Mouse (Mus musculus) myocyte (in vitro differentiated cells): ENCODE measurements at regions not wholly inside any gene's neighbourhood (a gene's known extent, or its start where the extent isn't known, plus 50 kb on each side); places are given as distances from the start of the nearest gene placed in this dataset.
"Not testable (repeated sequence)": the region's sequence is repeated elsewhere in the genome, so short reads cannot be mapped to it uniquely, and the experiment has no call there.

Experiments
- H3K27me3 ChIP-seq: one replicate; pipeline ENCODE4 v1.6.1; 2011; ENCODE audit not compliant: control insufficient read depth, insufficient read depth, insufficient read length
- H3K36me3 ChIP-seq: one replicate; pipeline ENCODE4 v1.6.1; 2011; ENCODE audit not compliant: control insufficient read depth, insufficient read depth
- H3K4me2 ChIP-seq: one replicate; pipeline ENCODE4 v1.6.1; 2011; ENCODE audit warnings: low read depth, control low read depth
- H3K4me3 ChIP-seq: one replicate; pipeline ENCODE4 v1.5.1; 2011; ENCODE audit warnings: mild to moderate bottlenecking, control low read depth, moderate library complexity
- H3K79me2 ChIP-seq: one replicate; pipeline ENCODE4 v1.6.1; 2011; ENCODE audit not compliant: control insufficient read depth, insufficient read depth
- H3ac ChIP-seq: one replicate; pipeline ENCODE4 v1.6.1; 2011; ENCODE audit not compliant: control insufficient read depth, insufficient read length
- CEBPB ChIP-seq: IDR thresholded peaks from 2 replicates; pipeline ENCODE4 v1.6.1; 2011; ENCODE audit warnings: mild to moderate bottlenecking, moderate library complexity; ENCODE audit not compliant: poor library complexity, insufficient read depth, severe bottlenecking
- E2F4 ChIP-seq: IDR thresholded peaks from one replicate; pipeline ENCODE4 v1.6.1; 2011; ENCODE audit warnings: mild to moderate bottlenecking, control low read depth, moderate library complexity; ENCODE audit not compliant: insufficient read depth
- MAX ChIP-seq: IDR thresholded peaks from one replicate; pipeline ENCODE4 v1.6.1; 2011; ENCODE audit warnings: low read depth, mild to moderate bottlenecking, control low read depth
- MYOD1 ChIP-seq, 3 experiments: IDR thresholded peaks; one replicate each; pipeline ENCODE4 v1.6.1; 2011; ENCODE audit warnings: control low read depth in 2 of 3, low read depth in 2 of 3, mild to moderate bottlenecking in 2 of 3, moderate library complexity in 1 of 3; ENCODE audit not compliant: insufficient read length in 2 of 3, control insufficient read depth in 1 of 3
- MYOG ChIP-seq, 3 experiments: IDR thresholded peaks; one replicate each; pipeline ENCODE4 v1.6.1; 2011; ENCODE audit warnings: control low read depth in 2 of 3, low read depth in 2 of 3, mild to moderate bottlenecking in 2 of 3; ENCODE audit not compliant: insufficient read length in 2 of 3, control insufficient read depth in 1 of 3, insufficient read depth in 1 of 3
- POLR2A ChIP-seq: IDR thresholded peaks from one replicate; pipeline ENCODE4 v1.6.1; 2011; ENCODE audit warnings: low read depth, mild to moderate bottlenecking, control low read depth, moderate library complexity; ENCODE audit not compliant: insufficient read length
- POLR2AphosphoS2 ChIP-seq: IDR thresholded peaks from one replicate; pipeline ENCODE4 v1.6.1; 2011; ENCODE audit warnings: low read depth, control low read depth; ENCODE audit not compliant: insufficient read length
- REST ChIP-seq: IDR thresholded peaks from one replicate; pipeline ENCODE4 v1.6.1; 2011; ENCODE audit warnings: mild to moderate bottlenecking, control low read depth, moderate library complexity; ENCODE audit not compliant: insufficient read depth, insufficient read length
- SRF ChIP-seq: IDR thresholded peaks from one replicate; pipeline ENCODE4 v1.6.1; 2011; ENCODE audit warnings: low read depth; ENCODE audit not compliant: control insufficient read depth, insufficient read length
- TCF12 ChIP-seq: IDR thresholded peaks from one replicate; pipeline ENCODE4 v1.6.1; 2011; ENCODE audit warnings: mild to moderate bottlenecking, control low read depth; ENCODE audit not compliant: poor library complexity, insufficient read depth, severe bottlenecking
- TCF3 ChIP-seq: IDR thresholded peaks from one replicate; pipeline ENCODE4 v1.6.1; 2011; ENCODE audit warnings: low read depth, control low read depth; ENCODE audit not compliant: insufficient read length
- USF1 ChIP-seq: IDR thresholded peaks from one replicate; pipeline ENCODE4 v1.6.1; 2011; ENCODE audit warnings: low read depth, mild to moderate bottlenecking, control low read depth, moderate library complexity

GRCm38 (mm10) chr7:125181548-125181947 is 262.9 kb upstream of the Kdm8 start:
- Histone ChIP-seq H3K4me2 (no peak overlapping the region), H3K79me2 (no peaks in the 10 kb centered on the region), H3ac (no peak overlapping the region), H3K4me3 (no peak overlapping the region), H3K27me3 (no peaks in the 10 kb centered on the region), H3K36me3 (no peaks in the 10 kb centered on the region)
- no peak for TF ChIP-seq USF1
- no peak for TF ChIP-seq MYOG (IDR thresholded peaks at IDR 0.05; ENCODE audit: control insufficient read depth in 1 of 3, insufficient read depth in 1 of 3, insufficient read length in 2 of 3, low read depth in 2 of 3)
- no peak for TF ChIP-seq MYOD1 (IDR thresholded peaks at IDR 0.05; ENCODE audit: control insufficient read depth in 1 of 3, insufficient read length in 2 of 3, low read depth in 2 of 3)
- TF ChIP-seq SRF, result no peak
- no peak for TF ChIP-seq TCF12
- TF ChIP-seq REST, result no peak
- no peak for TF ChIP-seq CEBPB
- TF ChIP-seq MAX, result no peak
- TF ChIP-seq TCF3, result no peak
- no peak for TF ChIP-seq POLR2A
- TF ChIP-seq E2F4, result no peak
- no peak for TF ChIP-seq POLR2AphosphoS2

GRCm38 (mm10) chr7:125182266-125182665 is 262.2 kb upstream of the Kdm8 start:
- TF ChIP-seq REST (no peak), E2F4 (no peak), USF1 (no peak), POLR2AphosphoS2 (no peak), POLR2A (no peak), MYOD1 (IDR thresholded peaks at IDR 0.05; ENCODE audit: control insufficient read depth in 1 of 3, insufficient read length in 2 of 3, low read depth in 2 of 3) (no peak), TCF12 (no peak), SRF (no peak), MYOG (IDR thresholded peaks at IDR 0.05; ENCODE audit: control insufficient read depth in 1 of 3, insufficient read depth in 1 of 3, insufficient read length in 2 of 3, low read depth in 2 of 3) (no peak), TCF3 (no peak), MAX (no peak), CEBPB (no peak)
- Histone ChIP-seq H3K36me3 (no peaks in the 10 kb centered on the region), H3K79me2 (no peaks in the 10 kb centered on the region), H3K4me3 (no peak overlapping the region), H3K27me3 (no peaks in the 10 kb centered on the region), H3ac (no peak overlapping the region), H3K4me2 (no peak overlapping the region)

- H3K4me3 ChIP-seq, H3K79me2 ChIP-seq, H3K27me3 ChIP-seq, H3ac ChIP-seq, H3K4me2 ChIP-seq, H3K36me3 ChIP-seq: not testable (repeated sequence)
Observed at GRCm38 (mm10) chr7:125183011-125183410, 261.5 kb upstream of the Kdm8 start.

DNA sequence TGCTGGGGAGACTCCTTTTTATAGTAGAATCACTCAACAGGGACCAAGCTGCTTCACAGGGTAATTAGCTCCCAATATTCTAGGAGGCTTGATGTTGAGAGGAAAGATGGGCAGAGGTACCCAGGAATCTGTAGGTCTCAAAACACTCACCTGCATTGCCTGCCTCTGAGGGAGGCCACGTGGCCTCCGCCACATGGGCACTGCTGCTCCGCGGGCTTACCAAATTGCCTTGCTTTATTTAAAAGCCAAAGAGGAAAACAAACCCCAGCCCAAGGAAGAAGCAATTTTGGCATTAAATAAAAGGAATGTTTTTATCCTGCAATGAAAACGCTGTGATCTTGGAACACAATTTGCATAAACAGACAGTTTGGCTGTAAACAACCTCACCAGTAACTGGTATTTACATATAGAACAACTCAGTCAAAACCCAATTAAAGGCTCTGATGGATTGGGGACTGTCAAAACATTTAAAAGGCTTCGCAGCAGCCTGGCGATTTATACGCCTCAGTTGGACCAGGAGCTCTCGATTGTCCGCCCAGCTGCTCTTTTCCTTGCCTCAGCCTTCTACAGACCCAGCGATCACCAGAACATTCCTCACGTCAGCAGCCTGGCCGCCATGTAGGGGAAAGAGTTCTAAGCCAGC is 259.3 kb upstream of the Kdm8 start:
- H3K79me2 ChIP-seq, result no peaks in the 10 kb centered on the region

More for the DNA sequence above, 259.3 kb upstream of the Kdm8 start:
- TF ChIP-seq POLR2A, result no peak
- TF ChIP-seq POLR2AphosphoS2, result no peak
- no peak for TF ChIP-seq REST
- TF ChIP-seq E2F4, result no peak
- no peak for TF ChIP-seq MYOD1 (IDR thresholded peaks at IDR 0.05; ENCODE audit: control insufficient read depth in 1 of 3, insufficient read length in 2 of 3, low read depth in 2 of 3)
- no peak for TF ChIP-seq MYOG (IDR thresholded peaks at IDR 0.05; ENCODE audit: control insufficient read depth in 1 of 3, insufficient read depth in 1 of 3, insufficient read length in 2 of 3, low read depth in 2 of 3)
- TF ChIP-seq USF1, result no peak
- TF ChIP-seq MAX, result no peak
- TF ChIP-seq CEBPB, result no peak
- TF ChIP-seq TCF3, result no peak
- no peak for TF ChIP-seq SRF
- no peak for TF ChIP-seq TCF12
- H3ac ChIP-seq, result no peak overlapping the region
- H3K36me3 ChIP-seq, result no peaks in the 10 kb centered on the region
- no peak overlapping the region for H3K4me3 ChIP-seq
- no peak overlapping the region for H3K4me2 ChIP-seq
- H3K27me3 ChIP-seq, result no peaks in the 10 kb centered on the region
